26 mouse cellular contexts compared by ENCODE assay signal in the genomic region with DNA sequence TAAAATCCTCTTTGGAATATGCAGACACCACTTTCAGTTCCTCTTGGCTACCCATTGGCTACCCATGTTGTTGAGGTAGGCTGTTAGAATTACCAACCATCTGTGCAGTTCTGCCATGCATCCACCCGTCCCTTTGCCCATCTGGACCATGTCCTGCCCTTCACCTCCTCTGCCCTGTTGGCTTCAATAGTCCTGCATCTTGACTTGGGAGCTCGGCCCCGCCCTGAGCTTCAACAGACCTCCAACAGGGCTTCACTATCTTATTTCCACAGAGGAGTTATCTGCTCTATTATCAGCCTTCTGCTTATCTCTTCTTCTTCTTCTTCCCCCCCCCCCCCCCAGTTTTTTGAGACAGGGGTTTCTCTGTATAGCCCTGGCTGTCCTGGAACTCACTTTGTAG. TPM values are rescaled to one million over a fixed set of nuclear protein-coding genes. Genes with fewer than 3 reads are reported as not detected.
DNase-seq lines count a peak whose midpoint lies in the region; ATAC-seq lines count a peak whose summit lies in the region.
"Had no signal": no experiment of that assay in that cellular context is flagged by ENCODE, and none has a peak within 500 bp of the region (broad histone marks: within the 10 kb centered on the region; RNA-seq: fewer than 3 reads in every experiment).

No protein-coding gene starts in this region.

- ATAC-seq in liver, embryonic 11.5 days (replicated peaks; ENCODE audit: low FRiP score): peak; percentile 46
- no peak for ATAC-seq in forebrain, embryonic 15.5 days (replicated peaks)
- ATAC-seq: activated CD4-positive, CD25-positive, alpha-beta regulatory T cell, adult 4 months; forebrain, embryonic 16.5 days had no signal

- peak overlapping the region; percentile 3; the same call in 1 of the 2 replicates for H3K4me2 ChIP-seq in liver, embryonic 11.5 days
- H3K4me2 ChIP-seq in forebrain, embryonic 15.5 days (replicated peaks): no peak overlapping the region
- H3K4me2 ChIP-seq: heart, embryonic 12.5 days; hindbrain, embryonic 12.5 days had no signal

- WGBS in liver, embryonic 11.5 days: 50% methylated on average over 3 of the region's 3 CpGs
- 13% methylated on average over 3 of the region's 3 CpGs for WGBS in macrophage (ENCODE audit: missing documents)
- 80% methylated on average over 3 of the region's 3 CpGs for WGBS in forebrain, embryonic 15.5 days

- peaks cover 1% of the 10 kb centered on the region; the same call in 1 of the 2 replicates for H3K36me3 ChIP-seq in liver, embryonic 11.5 days (ENCODE audit: control insufficient read depth, insufficient read depth, low read length)
- H3K36me3 ChIP-seq in macrophage (ENCODE audit: inconsistent target): peaks cover 1% of the 10 kb centered on the region; the same call in 1 of the 2 replicates
- 0 out of 2 replicates have a peak, but pooled peaks cover 2% of the 10 kb centered on the region for H3K36me3 ChIP-seq in forebrain, embryonic 15.5 days

- H3K27me3 ChIP-seq in liver, embryonic 11.5 days (replicated peaks; ENCODE audit: control insufficient read depth, insufficient read depth, low read length): no peaks in the 10 kb centered on the region
- no peaks in the 10 kb centered on the region for H3K27me3 ChIP-seq in forebrain, embryonic 15.5 days
- H3K27me3 ChIP-seq: heart, embryonic 12.5 days; hindbrain, embryonic 12.5 days had no signal

- DNase-seq in 416B (ENCODE audit: low read depth) (peak; percentile 65), MN1 (ENCODE audit: low spot score) (peak; percentile 32)
- no peak for DNase-seq in liver, embryonic 11.5 days (ENCODE audit: low spot score)
- DNase-seq in adrenal gland, adult 8-10 months: no peak
- DNase-seq in frontal cortex, postnatal 14 days (ENCODE audit: low spot score in 2 of 2): no peak
- DNase-seq: adrenal gland, postnatal 25 days; cerebellum, adult 18-20 months; cerebellum, postnatal 36 days; heart, adult 11 months; heart, postnatal 14 days; kidney, adult 8-10 months; kidney, postnatal 14 days; left cerebral cortex, postnatal 4 days; lung, adult 18-20 months; lung, postnatal 14 days; right cerebral cortex, postnatal 25 days; thymus, postnatal 14 days had no signal

- no peak overlapping the region for H3K9ac ChIP-seq in liver, embryonic 11.5 days (ENCODE audit: low read depth, low read length)
- H3K9ac ChIP-seq in forebrain, embryonic 15.5 days (replicated peaks): no peak overlapping the region
- H3K9ac ChIP-seq: heart, embryonic 12.5 days; hindbrain, embryonic 12.5 days had no signal

- H3K79me2 ChIP-seq in macrophage (ENCODE audit: inconsistent target): peaks cover 47% of the 10 kb centered on the region

- no peak overlapping the region for H3K4me3 ChIP-seq in liver, embryonic 11.5 days (ENCODE audit: low read depth, low read length)
- no peak overlapping the region for H3K4me3 ChIP-seq in macrophage (ENCODE audit: inconsistent target)
- no peak overlapping the region for H3K4me3 ChIP-seq in forebrain, embryonic 15.5 days
- H3K4me3 ChIP-seq: heart, embryonic 12.5 days; hindbrain, embryonic 12.5 days; layer of hippocampus, adult 2 months; left cerebral cortex, adult 2 months had no signal

- H3K4me1 ChIP-seq in liver, embryonic 11.5 days (replicated peaks; ENCODE audit: control insufficient read depth, insufficient read depth, low read length): peaks cover 36% of the 10 kb centered on the region
- H3K4me1 ChIP-seq in forebrain, embryonic 15.5 days: peaks cover 24% of the 10 kb centered on the region

- no peaks in the 10 kb centered on the region for H3K9me3 ChIP-seq in liver, embryonic 11.5 days (ENCODE audit: control insufficient read depth, low read length)
- H3K9me3 ChIP-seq in forebrain, embryonic 15.5 days: no peaks in the 10 kb centered on the region
- H3K9me3 ChIP-seq: heart, embryonic 12.5 days; hindbrain, embryonic 12.5 days had no signal

- H3K27ac ChIP-seq in liver, embryonic 11.5 days (ENCODE audit: low read depth, low read length): peak overlapping the region; percentile 36; the same call in 1 of the 2 replicates
- peak overlapping the region; percentile 96 for H3K27ac ChIP-seq in macrophage
- no peak overlapping the region for H3K27ac ChIP-seq in forebrain, embryonic 15.5 days (replicated peaks)
- H3K27ac ChIP-seq: hindbrain, embryonic 12.5 days; layer of hippocampus, adult 2 months; left cerebral cortex, adult 2 months; stomach, postnatal 0 days had no signal

RNA-seq across cellular contexts. Expression of gene Tmem50a, which starts 2.4 kb away (rescaled TPM):
- polyA plus RNA-seq in liver, embryonic 11.5 days (2014; fragmentation: Nextera tagmentation; extraction: Ambion mirVana): 129 and 131 TPM in 2 replicates
- total RNA-seq in macrophage (2018; cell fraction: chromatin; rRNA removed): 10 to 100 TPM in 24 of 26 experiments, 1 to 10 TPM in 2; 6.3 to 68.8 (median 31.3) TPM
- 100 to 1,000 TPM; 294 to 457 (median 369) TPM for total RNA-seq in macrophage (2018; cell fraction: cytosol; rRNA removed)
- total RNA-seq in macrophage (2018; cell fraction: nucleus; rRNA removed): 100 to 1,000 TPM; 103 to 331 (median 212) TPM
- 279 to 472 TPM (median 312 TPM) in 3 replicates for polyA plus RNA-seq in macrophage (2018)
- 193 and 194 TPM in 2 replicates for polyA plus RNA-seq in forebrain, embryonic 15.5 days (2015; fragmentation: Nextera tagmentation; extraction: Ambion mirVana)
- 100 to 1,000 TPM; 200 to 410 (median 314) TPM for total RNA-seq in adrenal gland, adult 8-10 months (2022)

RNA-seq across cellular contexts. Expression of gene Rsrp1, which starts 6.2 kb away (rescaled TPM):
- polyA plus RNA-seq in liver, embryonic 11.5 days (2014; fragmentation: Nextera tagmentation; extraction: Ambion mirVana): 360 and 390 TPM in 2 replicates
- total RNA-seq in macrophage (2018; cell fraction: chromatin; rRNA removed): 1,000 to 10,000 TPM; 1,324 to 5,431 (median 3,054) TPM
- total RNA-seq in macrophage (2018; cell fraction: cytosol; rRNA removed): 100 to 1,000 TPM in 20 of 26 experiments, 10 to 100 TPM in 6; 61.4 to 373 (median 140) TPM
- 1,000 to 10,000 TPM; 1,034 to 3,524 (median 2,239) TPM for total RNA-seq in macrophage (2018; cell fraction: nucleus; rRNA removed)
- 194 to 679 TPM (median 250 TPM) in 3 replicates for polyA plus RNA-seq in macrophage (2018)
- 555 and 574 TPM in 2 replicates for polyA plus RNA-seq in forebrain, embryonic 15.5 days (2015; fragmentation: Nextera tagmentation; extraction: Ambion mirVana)
- 100 to 1,000 TPM; 450 to 493 (median 461) TPM for total RNA-seq in adrenal gland, adult 8-10 months (2022)

RNA-seq across cellular contexts. Expression of gene Syf2, which starts 13.5 kb away (rescaled TPM):
- 83.9 and 89.4 TPM in 2 replicates for polyA plus RNA-seq in liver, embryonic 11.5 days (2014; fragmentation: Nextera tagmentation; extraction: Ambion mirVana)
- total RNA-seq in macrophage (2018; cell fraction: chromatin; rRNA removed): 100 to 1,000 TPM in 5 of 26 experiments, 10 to 100 TPM in 21; 38.8 to 170 (median 62.8) TPM
- 10 to 100 TPM; 59.8 to 95.0 (median 70.9) TPM for total RNA-seq in macrophage (2018; cell fraction: cytosol; rRNA removed)
- total RNA-seq in macrophage (2018; cell fraction: nucleus; rRNA removed): 100 to 1,000 TPM in 4 of 26 experiments, 10 to 100 TPM in 22; 36.1 to 155 (median 46.9) TPM
- 65.7 to 116 TPM (median 81.0 TPM) in 3 replicates for polyA plus RNA-seq in macrophage (2018)
- 75.1 and 77.3 TPM in 2 replicates for polyA plus RNA-seq in forebrain, embryonic 15.5 days (2015; fragmentation: Nextera tagmentation; extraction: Ambion mirVana)
- 100 to 1,000 TPM in 1 of 4 experiments, 10 to 100 TPM in 3; 80.6 to 102 (median 92.5) TPM for total RNA-seq in adrenal gland, adult 8-10 months (2022)

RNA-seq across cellular contexts. Expression of gene Rhd, which starts 52.9 kb away (rescaled TPM):
- polyA plus RNA-seq in liver, embryonic 11.5 days (2014; fragmentation: Nextera tagmentation; extraction: Ambion mirVana): 213 and 235 TPM in 2 replicates
- total RNA-seq in macrophage (2018; cell fraction: chromatin; rRNA removed): not detected
- under 1 TPM in 9 of 26 experiments, not detected in 17; 0.09 to 0.43 (median 0.14) TPM for total RNA-seq in macrophage (2018; cell fraction: cytosol; rRNA removed)
- not detected for total RNA-seq in macrophage (2018; cell fraction: nucleus; rRNA removed)
- not detected in 3 replicates for polyA plus RNA-seq in macrophage (2018)
- 0.41 and 0.47 TPM in 2 replicates for polyA plus RNA-seq in forebrain, embryonic 15.5 days (2015; fragmentation: Nextera tagmentation; extraction: Ambion mirVana)
- 1 to 10 TPM in 1 of 4 experiments, under 1 TPM in 1, not detected in 2; 0.84 to 1.1 TPM for total RNA-seq in adrenal gland, adult 8-10 months (2022)
- total RNA-seq: layer of hippocampus, adult 2 months; left cerebral cortex, adult 2 months; left cerebral cortex, postnatal 4 days had no signal

Comparison
In these comparisons a context has a peak if more than half of its experiments do, and no peak if none do; other contexts are left out.
1. DNase-seq: peak in 416B (single experiment) and MN1 (single experiment); none in liver, embryonic 11.5 days (single experiment), adrenal gland, adult 8-10 months (single experiment) and frontal cortex, postnatal 14 days (0 of 2).